Mouse (Mus musculus) heart, embryonic 13.5 days (tissue): ENCODE results near the gene Tbcel. TPM values are rescaled to one million over a fixed set of nuclear protein-coding genes. Genes with fewer than 3 reads are reported as not detected.

ENCODE experiments used
- ATAC-seq: fragments of 200-750 bp; cut with Nextera tagmentation; 2 replicates; pipeline ENCODE4 v1.8.0; 2017; ENCODE audit warnings: moderate TSS enrichment; ENCODE audit not compliant: insufficient number of reproducible peaks, low FRiP score, low TSS enrichment; ENCODE audit errors: extremely low read depth
- H3K27ac ChIP-seq: fragments of 300-500 bp; sonication (generic); replicated peaks from 2 replicates; pipeline ENCODE4 v1.5.1; 2015; ENCODE audit warnings: moderate library complexity, mild to moderate bottlenecking, inconsistent platforms
- H3K27me3 ChIP-seq: fragments of 300-500 bp; sonication (generic); replicated peaks from 2 replicates; pipeline ENCODE4 v1.6.1; 2015; ENCODE audit warnings: mild to moderate bottlenecking, inconsistent platforms
- H3K36me3 ChIP-seq: fragments of 300-500 bp; sonication (generic); 2 replicates; pipeline ENCODE4 v1.6.1; 2015; ENCODE audit warnings: mild to moderate bottlenecking, inconsistent platforms
- H3K4me1 ChIP-seq: fragments of 300-500 bp; sonication (generic); 2 replicates; pipeline ENCODE4 v1.6.1; 2015; ENCODE audit warnings: inconsistent platforms
- H3K4me2 ChIP-seq: fragments of 300-500 bp; sonication (generic); 2 replicates; pipeline ENCODE4 v1.6.1; 2015; ENCODE audit warnings: inconsistent platforms, mild to moderate bottlenecking, moderate library complexity
- H3K4me3 ChIP-seq: fragments of 300-500 bp; sonication (generic); 2 replicates; pipeline ENCODE4 v1.5.1; 2015; ENCODE audit warnings: moderate library complexity, mild to moderate bottlenecking, inconsistent platforms
- H3K9ac ChIP-seq: fragments of 300-500 bp; sonication (generic); 2 replicates; pipeline ENCODE4 v1.6.1; 2015; ENCODE audit warnings: inconsistent platforms, mild to moderate bottlenecking, moderate library complexity
- H3K9me3 ChIP-seq: fragments of 300-500 bp; sonication (generic); 2 replicates; pipeline ENCODE4 v1.6.1; 2016; ENCODE audit warnings: inconsistent platforms
- WGBS: fragments of 180-500 bp; shearing (Covaris S2); methylation state at CpG from one replicate; pipeline ENCODE4 v1.1.7; 2015; ENCODE audit warnings: mixed read lengths; 5-methylcytosine and 5-hydroxymethylcytosine counted together
- polyA plus RNA-seq: library from polyadenylated mRNA; unstranded; fragments of >200 nt; fragmentation: Nextera tagmentation; extraction: Ambion mirVana; gene quantifications from 2 replicates; pipeline ENCODE4 v1.2.1, GENCODE M21; 2015

Gene Tbcel
- polyA plus RNA-seq, 1 experiment from 2014 or later: 4.1 TPM

- Histone ChIP-seq H3K27ac (no peak overlapping the region), H3K27me3 (no peaks in the 10 kb centered on the region), H3K9ac (no peak overlapping the region), H3K4me2 (no peak overlapping the region), H3K4me1 (0 out of 2 replicates have a peak, but pooled peaks cover 4% of the 10 kb centered on the region), H3K4me3 (no peak overlapping the region), H3K36me3 (peaks cover 74% of the 10 kb centered on the region), H3K9me3 (no peaks in the 10 kb centered on the region)
- no peak for ATAC-seq
- 94% methylated on average over 2 of the region's 2 CpGs for WGBS
Observed at GRCm38 (mm10) chr9:42441234-42441633, 66.4 kb downstream of the Tbcel start.

- Histone ChIP-seq H3K4me2 (no peak overlapping the region), H3K36me3 (peaks cover 75% of the 10 kb centered on the region), H3K27me3 (no peaks in the 10 kb centered on the region), H3K27ac (no peak overlapping the region), H3K9me3 (no peaks in the 10 kb centered on the region), H3K4me1 (0 out of 2 replicates have a peak, but pooled peaks cover 4% of the 10 kb centered on the region), H3K9ac (no peak overlapping the region), H3K4me3 (no peak overlapping the region)
- WGBS: 54% methylated on average over 4 of the region's 4 CpGs
- ATAC-seq: no peak
Observed at GRCm38 (mm10) chr9:42439446-42439845, 68.2 kb downstream of the Tbcel start.

- Histone ChIP-seq H3K4me2 (no peak overlapping the region), H3K4me3 (no peak overlapping the region), H3K4me1 (no peaks in the 10 kb centered on the region), H3K9ac (no peak overlapping the region), H3K27ac (no peak overlapping the region), H3K27me3 (no peaks in the 10 kb centered on the region), H3K9me3 (no peaks in the 10 kb centered on the region), H3K36me3 (peaks cover 49% of the 10 kb centered on the region)
- no peak for ATAC-seq
- 88% methylated on average over 2 of the region's 2 CpGs for WGBS
Observed at GRCm38 (mm10) chr9:42432155-42432554, 75.5 kb downstream of the Tbcel start.

GRCm38 (mm10) chr9:42431606-42432005 lies 76.0 kb downstream of the Tbcel start:
- ATAC-seq: no peak
- H3K27me3 ChIP-seq: no peaks in the 10 kb centered on the region
- peaks cover 45% of the 10 kb centered on the region for H3K36me3 ChIP-seq
- H3K9me3 ChIP-seq: no peaks in the 10 kb centered on the region
- no peak overlapping the region for H3K4me2 ChIP-seq
- no peak overlapping the region for H3K9ac ChIP-seq
- WGBS: 76% methylated on average over 2 of the region's 2 CpGs
- H3K4me1 ChIP-seq: 0 out of 2 replicates have a peak, but pooled peaks cover 1% of the 10 kb centered on the region
- no peak overlapping the region for H3K4me3 ChIP-seq
- H3K27ac ChIP-seq: no peak overlapping the region

DNA sequence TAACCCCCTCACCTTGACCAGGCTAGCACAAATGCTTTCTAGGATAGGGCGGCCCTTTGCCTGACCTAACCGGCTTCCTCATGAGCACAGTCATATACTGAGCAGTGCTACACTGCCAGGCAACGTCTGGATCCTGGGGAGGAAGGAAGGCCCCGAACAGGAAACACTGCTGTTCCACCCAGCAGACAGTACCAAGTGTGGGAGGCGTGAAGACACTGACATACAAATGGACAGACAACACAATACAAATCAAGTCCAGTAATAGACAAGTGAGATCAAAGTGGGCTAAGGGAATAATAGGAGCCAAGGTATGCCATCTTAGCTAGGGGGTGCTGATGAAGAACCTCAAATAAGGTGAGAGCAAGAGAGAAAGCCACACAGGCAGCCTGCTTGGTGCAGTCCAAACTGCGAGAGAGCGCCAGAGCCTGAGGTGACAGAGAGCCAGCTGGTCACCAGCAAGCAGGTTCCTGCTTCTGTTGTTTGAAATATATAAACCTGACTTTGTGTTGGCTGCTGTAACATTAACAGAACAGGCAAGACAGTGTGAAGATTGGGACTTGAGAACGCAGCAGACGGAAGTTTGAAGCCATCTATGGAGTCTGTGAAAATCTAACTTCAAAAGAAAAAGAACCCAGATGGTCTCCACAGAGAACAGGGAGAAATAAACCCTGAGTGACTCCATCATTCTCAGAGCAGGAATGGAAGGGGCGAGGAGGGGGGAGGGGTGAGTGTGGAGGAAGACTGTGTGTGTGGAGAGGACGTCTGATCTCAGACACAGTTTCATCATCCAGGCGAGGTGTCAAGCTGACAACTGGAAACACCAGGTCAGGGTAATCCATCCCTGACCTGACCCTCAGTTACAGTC lies 79.3 kb downstream of the Tbcel start:
- no peak overlapping the region for H3K4me2 ChIP-seq
- H3K4me3 ChIP-seq: no peak overlapping the region
- no peaks in the 10 kb centered on the region for H3K9me3 ChIP-seq
- peaks cover 35% of the 10 kb centered on the region for H3K36me3 ChIP-seq
- no peak overlapping the region for H3K27ac ChIP-seq
- WGBS: 66% methylated on average over 12 of the region's 12 CpGs
- H3K4me1 ChIP-seq: 0 out of 2 replicates have a peak, but pooled peaks cover 3% of the 10 kb centered on the region
- no peak for ATAC-seq
- H3K27me3 ChIP-seq: no peaks in the 10 kb centered on the region
- H3K9ac ChIP-seq: no peak overlapping the region

DNA sequence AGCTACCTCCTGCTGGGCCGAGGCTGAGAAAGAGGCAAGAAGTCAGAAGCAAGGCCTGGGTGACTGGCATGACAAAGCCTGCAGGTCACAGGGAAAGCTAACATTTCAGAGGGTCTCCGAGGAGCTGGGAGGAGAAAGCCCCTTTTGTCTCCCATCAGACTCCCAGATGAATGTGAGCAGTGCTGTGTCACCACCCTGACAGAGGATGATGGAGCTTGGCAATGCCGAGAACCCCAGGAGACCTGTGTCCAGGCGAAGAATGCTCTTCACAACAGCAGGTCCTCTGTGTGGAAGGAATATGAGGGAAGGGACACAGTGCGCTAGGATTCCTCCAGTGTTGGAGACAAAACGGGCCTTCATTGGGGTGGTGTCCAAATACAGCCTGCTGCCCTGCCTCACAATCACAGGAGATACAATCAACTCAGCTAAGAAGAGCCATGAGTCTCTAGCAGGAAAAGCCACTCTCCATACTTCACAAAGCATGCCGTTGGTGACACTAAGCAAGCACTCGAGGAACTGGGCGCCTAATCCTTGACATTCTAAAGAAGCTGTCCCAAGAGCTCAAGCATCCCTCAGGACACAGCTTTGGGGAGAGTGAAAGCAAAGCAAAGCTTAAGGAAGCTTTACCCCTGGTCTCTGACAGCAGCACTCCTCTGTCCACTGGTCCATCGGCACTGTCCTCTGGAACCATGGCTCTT lies 80.8 kb downstream of the Tbcel start:
- Histone ChIP-seq H3K27ac (no peak overlapping the region), H3K4me3 (no peak overlapping the region), H3K27me3 (no peaks in the 10 kb centered on the region), H3K4me2 (no peak overlapping the region), H3K9me3 (no peaks in the 10 kb centered on the region), H3K9ac (no peak overlapping the region), H3K36me3 (peaks cover 42% of the 10 kb centered on the region), H3K4me1 (0 out of 2 replicates have a peak, but pooled peaks cover 3% of the 10 kb centered on the region)
- WGBS: 54% methylated on average over 10 of the region's 10 CpGs
- no peak for ATAC-seq

DNA sequence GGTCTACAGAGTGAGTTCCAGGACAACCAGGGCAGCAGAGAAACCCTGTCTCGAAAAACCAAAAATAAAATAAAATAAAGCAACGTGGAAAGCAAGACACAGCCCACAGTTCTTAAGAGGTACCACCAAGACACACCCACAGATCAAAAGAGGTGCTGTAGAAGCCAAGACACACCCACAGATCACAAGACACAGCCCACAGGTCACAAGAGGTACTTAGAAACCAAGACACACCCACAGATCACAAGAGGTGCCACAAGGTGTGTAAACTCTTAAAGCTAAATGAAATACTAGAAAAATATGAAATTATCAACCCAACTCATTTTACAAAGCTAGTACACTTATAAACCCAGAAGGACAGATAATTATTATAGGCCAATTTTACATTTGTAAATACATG lies 84.0 kb downstream of the Tbcel start:
- H3K9me3 ChIP-seq: no peaks in the 10 kb centered on the region
- H3K4me2 ChIP-seq: no peak overlapping the region
- WGBS: 77% methylated on average over 2 of the region's 2 CpGs
- peaks cover 36% of the 10 kb centered on the region for H3K36me3 ChIP-seq
- no peaks in the 10 kb centered on the region for H3K27me3 ChIP-seq
- H3K27ac ChIP-seq: no peak overlapping the region
- H3K9ac ChIP-seq: no peak overlapping the region
- H3K4me1 ChIP-seq: 0 out of 2 replicates have a peak, but pooled peaks cover 3% of the 10 kb centered on the region
- no peak for ATAC-seq
- H3K4me3 ChIP-seq: no peak overlapping the region

GRCm38 (mm10) chr9:42419687-42420086 lies 87.9 kb downstream of the Tbcel start:
- peaks cover 29% of the 10 kb centered on the region for H3K36me3 ChIP-seq
- no peaks in the 10 kb centered on the region for H3K27me3 ChIP-seq
- no peak overlapping the region for H3K4me2 ChIP-seq
- H3K27ac ChIP-seq: no peak overlapping the region
- no peaks in the 10 kb centered on the region for H3K9me3 ChIP-seq
- whole genome bisulfite sequencing: 44% methylated on average over 2 of the region's 2 CpGs
- H3K4me3 ChIP-seq: no peak overlapping the region
- ATAC-seq: no peak
- H3K4me1 ChIP-seq: peaks cover 16% of the 10 kb centered on the region
- H3K9ac ChIP-seq: no peak overlapping the region

DNA sequence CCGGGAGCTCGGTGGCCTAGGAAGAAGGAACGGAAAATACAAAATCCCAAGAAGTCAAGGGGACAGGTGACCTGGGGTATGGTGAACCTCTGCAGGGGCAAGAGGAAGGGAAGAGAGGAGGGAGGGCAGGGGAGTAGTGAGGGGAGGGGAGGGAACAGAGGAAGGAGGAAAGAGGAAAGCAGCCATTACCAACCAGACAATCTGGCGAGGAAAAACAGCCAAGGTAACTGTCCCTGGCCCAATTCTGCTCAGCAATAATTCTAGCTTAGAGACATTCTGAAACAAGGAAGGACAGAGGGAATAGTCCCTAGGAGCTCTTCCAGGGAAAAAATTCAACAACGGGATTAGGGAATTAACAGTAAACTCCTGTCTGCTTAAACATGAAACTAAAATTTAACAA lies 88.8 kb downstream of the Tbcel start:
- 81% methylated on average over 5 of the region's 5 CpGs for WGBS
- Histone ChIP-seq H3K27ac (no peak overlapping the region), H3K4me1 (peaks cover 17% of the 10 kb centered on the region), H3K9me3 (no peaks in the 10 kb centered on the region), H3K36me3 (peaks cover 29% of the 10 kb centered on the region), H3K4me3 (no peak overlapping the region), H3K9ac (no peak overlapping the region), H3K4me2 (no peak overlapping the region), H3K27me3 (no peaks in the 10 kb centered on the region)
- no peak for ATAC-seq

DNA sequence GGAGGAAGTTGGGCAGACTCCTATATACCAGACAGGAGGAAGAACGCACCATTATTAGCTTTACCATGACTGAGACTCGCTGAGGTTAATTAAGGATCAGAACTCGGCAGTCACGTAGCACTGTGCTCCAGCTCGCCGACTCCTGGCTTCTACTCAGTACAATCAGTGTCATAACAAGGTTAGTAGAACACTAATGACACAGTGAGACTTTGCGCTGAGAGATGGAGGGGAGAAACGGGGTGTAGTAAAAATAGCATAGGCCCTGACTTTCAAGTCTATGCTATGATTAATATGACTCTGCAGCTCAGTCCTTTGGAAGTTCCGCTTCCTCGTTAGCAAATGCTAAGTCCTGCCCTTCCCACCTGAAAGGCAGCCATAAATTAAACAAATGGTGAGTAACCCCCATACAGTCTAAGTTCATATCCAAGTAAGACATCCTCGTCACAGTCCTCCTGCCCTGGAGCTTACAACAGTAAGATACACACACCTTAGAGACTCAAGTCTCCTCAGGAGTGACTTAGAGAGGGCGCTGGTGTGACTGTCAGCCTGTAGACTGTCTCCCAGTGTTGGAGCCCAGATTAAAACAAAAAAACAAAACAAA lies 90.2 kb downstream of the Tbcel start:
- H3K4me1 ChIP-seq: peaks cover 17% of the 10 kb centered on the region
- H3K27ac ChIP-seq: no peak overlapping the region
- no peak overlapping the region for H3K4me3 ChIP-seq
- peaks cover 28% of the 10 kb centered on the region for H3K36me3 ChIP-seq
- H3K9me3 ChIP-seq: no peaks in the 10 kb centered on the region
- no peaks in the 10 kb centered on the region for H3K27me3 ChIP-seq
- ATAC-seq: no peak
- 63% methylated on average over 12 of the region's 12 CpGs for WGBS
- H3K9ac ChIP-seq: no peak overlapping the region
- no peak overlapping the region for H3K4me2 ChIP-seq

- Histone ChIP-seq H3K36me3 (peaks cover 11% of the 10 kb centered on the region; the same call in 1 of the 2 replicates), H3K9me3 (no peaks in the 10 kb centered on the region), H3K27ac (no peak overlapping the region), H3K4me2 (no peak overlapping the region), H3K4me3 (no peak overlapping the region), H3K9ac (no peak overlapping the region), H3K27me3 (no peaks in the 10 kb centered on the region), H3K4me1 (peaks cover 17% of the 10 kb centered on the region)
- ATAC-seq: no peak
- WGBS: 30% methylated on average over 1 of the region's 1 CpGs
Observed at GRCm38 (mm10) chr9:42415184-42415583, 92.4 kb downstream of the Tbcel start.
